Mouse (Mus musculus) heart, postnatal 4 days (tissue): ENCODE data around the gene Nlrp9a. TPM values are rescaled to one million over a fixed set of nuclear protein-coding genes. Genes with fewer than 3 reads are reported as not detected.
"Not testable (repeated sequence)": the region's sequence is repeated elsewhere in the genome, so short reads cannot be mapped to it uniquely, and the experiment has no call there.

ENCODE experiments used
- DNase-seq: peaks from one replicate; pipeline ENCODE4 v3.0.0; 2021
- microRNA-seq, 2 experiments: library from miRNA; unstranded; fragments of <30 nt; microRNA quantifications; one replicate each; pipeline ENCODE4 v1.2.0; 2021 to 2022
- total RNA-seq, 2 experiments: library from RNA; stranded (reverse); gene quantifications; 2 replicates each; pipeline ENCODE4 v1.2.3; 2021

Nlrp9a gene
- not detected for total RNA-seq

- DNase-seq: not testable (repeated sequence)
Measured at GRCm38 (mm10) chr7:26534723-26535122, at the start of gene Nlrp9a. Gene Nlrp9a (plus strand): TSS chr7:26535023.

GRCm38 (mm10) chr7:26489514-26489913 lies 45.3 kb upstream of the Nlrp9a start:
- not testable (repeated sequence) for DNase-seq

GRCm38 (mm10) chr7:26589077-26589476 lies 54.3 kb downstream of the Nlrp9a start:
- no peak for DNase-seq

GRCm38 (mm10) chr7:26589774-26590173 lies 55.0 kb downstream of the Nlrp9a start:
- no peak for DNase-seq

GRCm38 (mm10) chr7:26618364-26618763 lies 83.5 kb downstream of the Nlrp9a start, which contains the start of gene Vmn1r185:
Gene Vmn1r185 (minus strand): TSS chr7:26618464.
- not testable (repeated sequence) for DNase-seq

Small RNAs within 50 kb of the gene (microRNA-seq; reads per million reads assigned to microRNA genes)
- gene Gm25947: 0 reads per million in 2 experiments

Other genes with a start within 250 kb of the Nlrp9a start
- gene Cyp2a4, start 227.9 kb upstream of the Nlrp9a start, total RNA-seq: not detected
- not detected for gene Nlrp9c, start 131.3 kb upstream of the Nlrp9a start, total RNA-seq
- not detected for gene Nlrp4a, start 99.9 kb upstream of the Nlrp9a start, total RNA-seq
- gene Vmn1r185, start 83.4 kb downstream of the Nlrp9a start, total RNA-seq: not detected
- not detected for gene Cyp2b23, start 151.4 kb downstream of the Nlrp9a start, total RNA-seq
- gene Cyp2b19, start 222.1 kb downstream of the Nlrp9a start, total RNA-seq: not detected